Mouse (Mus musculus): Measurements from ENCODE around the gene BC051019.

The BC051019 gene

GRCm38 (mm10) chr7:109708961-109709382, 14.7 kb downstream of the BC051019 start:
- DNase-seq (ENCODE audit: extremely low spot score, low spot score) = no peak

- peak; percentile 18 for DNase-seq (ENCODE audit: extremely low spot score, low spot score)
These were observed 16.4 kb downstream of the BC051019 start for GRCm38 (mm10) chr7:109707023-109707785.

GRCm38 (mm10) chr7:109704461-109704860, 19.2 kb downstream of the BC051019 start:
- no peak for DNase-seq (ENCODE audit: extremely low spot score, low spot score)

GRCm38 (mm10) chr7:109704016-109704377, 19.7 kb downstream of the BC051019 start:
- no peak for DNase-seq (ENCODE audit: extremely low spot score, low spot score)

- peak; percentile 98 for DNase-seq (ENCODE audit: extremely low spot score, low spot score)
These were observed 20.2 kb downstream of the BC051019 start, which contains the start of the genes St5 and Akip1 for GRCm38 (mm10) chr7:109703190-109704015. St5 (minus strand) TSS chr7:109703605. Akip1 (plus strand) TSS chr7:109703690.

- peak; percentile 14 for DNase-seq (ENCODE audit: extremely low spot score, low spot score)
These were observed 20.9 kb downstream of the BC051019 start for GRCm38 (mm10) chr7:109702721-109703120.

- DNase-seq (ENCODE audit: extremely low spot score, low spot score) = no peak
These were observed 23.4 kb downstream of the BC051019 start for GRCm38 (mm10) chr7:109700213-109700612.

GRCm38 (mm10) chr7:109695339-109695726, 28.3 kb downstream of the BC051019 start:
- DNase-seq (ENCODE audit: extremely low spot score, low spot score) = no peak

- DNase-seq (ENCODE audit: extremely low spot score, low spot score) = no peak
These were observed 28.9 kb downstream of the BC051019 start for GRCm38 (mm10) chr7:109694576-109695338.

- no peak for DNase-seq (ENCODE audit: extremely low spot score, low spot score)
These were observed 32.7 kb downstream of the BC051019 start for GRCm38 (mm10) chr7:109690961-109691360.

- no peak for DNase-seq (ENCODE audit: extremely low spot score, low spot score)
These were observed 33.5 kb downstream of the BC051019 start for GRCm38 (mm10) chr7:109690101-109690500.

GRCm38 (mm10) chr7:109686585-109687128, 37.0 kb downstream of the BC051019 start:
- no peak for DNase-seq (ENCODE audit: extremely low spot score, low spot score)

GRCm38 (mm10) chr7:109680879-109681278, 42.8 kb downstream of the BC051019 start:
- DNase-seq (ENCODE audit: extremely low spot score, low spot score) = no peak

GRCm38 (mm10) chr7:109680284-109680683, 43.4 kb downstream of the BC051019 start:
- DNase-seq (ENCODE audit: extremely low spot score, low spot score) = no peak

- no peak for DNase-seq (ENCODE audit: extremely low spot score, low spot score)
These were observed 48.6 kb downstream of the BC051019 start for GRCm38 (mm10) chr7:109674944-109675628.

- DNase-seq (ENCODE audit: extremely low spot score, low spot score) = peak; percentile 83
These were observed 51.8 kb downstream of the BC051019 start for GRCm38 (mm10) chr7:109671581-109672471.

- no peak for DNase-seq (ENCODE audit: extremely low spot score, low spot score)
These were observed 54.1 kb downstream of the BC051019 start for GRCm38 (mm10) chr7:109669426-109670170.

- no peak for DNase-seq (ENCODE audit: extremely low spot score, low spot score)
These were observed 57.0 kb downstream of the BC051019 start for GRCm38 (mm10) chr7:109666664-109667063.

- no peak for DNase-seq (ENCODE audit: extremely low spot score, low spot score)
These were observed 61.0 kb downstream of the BC051019 start for GRCm38 (mm10) chr7:109662626-109663025.

Data from neural tube, embryonic 10.5 days (tissue).